Mouse (Mus musculus) midbrain, embryonic 15.5 days (tissue): ENCODE data around the gene Mrps17. TPM values are rescaled to one million over a fixed set of nuclear protein-coding genes. Genes with fewer than 3 reads are reported as not detected.
A peak's percentile ranks its signal among the peaks of the same experiment; 100 is the strongest.

Experiments used
- ATAC-seq: fragments of 200-750 bp; cut with Nextera tagmentation; replicated peaks from 2 replicates; pipeline ENCODE4 v1.8.0; 2017; ENCODE audit warnings: moderate TSS enrichment
- H3K27ac ChIP-seq: fragments of 300-500 bp; sonication (generic); 2 replicates; pipeline ENCODE4 v1.5.1; 2015; ENCODE audit warnings: mild to moderate bottlenecking, inconsistent platforms
- H3K27me3 ChIP-seq: fragments of 300-500 bp; sonication (generic); replicated peaks from 2 replicates; pipeline ENCODE4 v1.6.1; 2015; ENCODE audit warnings: inconsistent platforms
- H3K36me3 ChIP-seq: fragments of 300-500 bp; sonication (generic); replicated peaks from 2 replicates; pipeline ENCODE4 v1.6.1; 2015; ENCODE audit warnings: inconsistent platforms
- H3K4me1 ChIP-seq: fragments of 300-500 bp; sonication (generic); 2 replicates; pipeline ENCODE4 v1.6.1; 2015; ENCODE audit warnings: inconsistent platforms
- H3K4me2 ChIP-seq: fragments of 300-500 bp; sonication (generic); 2 replicates; pipeline ENCODE4 v1.6.1; 2015; ENCODE audit warnings: inconsistent platforms, mild to moderate bottlenecking, moderate library complexity
- H3K4me3 ChIP-seq: fragments of 300-500 bp; sonication (generic); 2 replicates; pipeline ENCODE4 v1.5.1; 2015; ENCODE audit warnings: mild to moderate bottlenecking, inconsistent platforms
- H3K9ac ChIP-seq: fragments of 300-500 bp; sonication (generic); 2 replicates; pipeline ENCODE4 v1.6.1; 2015; ENCODE audit warnings: mild to moderate bottlenecking, inconsistent platforms
- H3K9me3 ChIP-seq: fragments of 300-500 bp; sonication (generic); 2 replicates; pipeline ENCODE4 v1.6.1; 2016; ENCODE audit warnings: inconsistent platforms
- WGBS: fragments of 180-500 bp; shearing (Covaris S2); methylation state at CpG from one replicate; pipeline ENCODE4 v1.1.7; 2015; ENCODE audit warnings: mixed read lengths; 5-methylcytosine and 5-hydroxymethylcytosine counted together
- polyA plus RNA-seq: library from polyadenylated mRNA; unstranded; fragments of >200 nt; fragmentation: Nextera tagmentation; extraction: Ambion mirVana; gene quantifications from 2 replicates; pipeline ENCODE4 v1.2.1, GENCODE M21; 2015

The Mrps17 gene
- polyA plus RNA-seq, 1 experiment from 2014 or later = 161 TPM

- Histone ChIP-seq H3K4me3 (no peak overlapping the region), H3K4me2 (no peak overlapping the region), H3K27ac (no peak overlapping the region), H3K9ac (no peak overlapping the region), H3K9me3 (no peaks in the 10 kb centered on the region), H3K27me3 (no peaks in the 10 kb centered on the region), H3K4me1 (peaks cover 12% of the 10 kb centered on the region), H3K36me3 (peaks cover 12% of the 10 kb centered on the region; the same call in 1 of the 2 replicates)
- 88% methylated on average over 9 of the region's 9 CpGs for WGBS
- ATAC-seq = no peak
Observed at GRCm38 (mm10) chr5:129717016-129717415, 1.7 kb downstream of the Mrps17 start.

DNA sequence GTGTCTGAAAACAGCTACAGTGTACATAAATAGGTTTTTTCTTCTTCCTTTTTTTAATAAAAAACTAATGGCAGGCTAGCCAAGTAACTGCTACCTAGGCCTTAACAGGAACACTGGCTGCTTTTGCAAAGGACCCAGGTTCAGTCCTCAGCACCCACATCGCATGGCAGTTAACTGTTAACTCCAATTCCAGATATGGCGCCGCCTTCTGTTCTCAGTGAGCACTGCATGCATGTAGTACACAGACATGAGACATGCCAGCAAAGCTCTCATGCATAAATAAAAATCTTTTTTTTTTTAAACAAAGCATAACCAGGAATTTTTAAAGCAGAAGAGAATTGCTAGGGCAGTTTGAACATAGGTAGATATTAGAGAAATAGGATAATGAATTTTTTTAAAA, 4.9 kb downstream of the Mrps17 start:
- no peaks in the 10 kb centered on the region for H3K27me3 ChIP-seq
- H3K9me3 ChIP-seq = no peaks in the 10 kb centered on the region
- no peak overlapping the region for H3K9ac ChIP-seq
- no peak overlapping the region for H3K4me2 ChIP-seq
- 87% methylated on average over 3 of the region's 3 CpGs for WGBS
- no peak overlapping the region for H3K4me3 ChIP-seq
- H3K36me3 ChIP-seq = peaks cover 12% of the 10 kb centered on the region; the same call in 1 of the 2 replicates
- no peak overlapping the region for H3K27ac ChIP-seq
- ATAC-seq = no peak
- H3K4me1 ChIP-seq = peaks cover 12% of the 10 kb centered on the region

DNA sequence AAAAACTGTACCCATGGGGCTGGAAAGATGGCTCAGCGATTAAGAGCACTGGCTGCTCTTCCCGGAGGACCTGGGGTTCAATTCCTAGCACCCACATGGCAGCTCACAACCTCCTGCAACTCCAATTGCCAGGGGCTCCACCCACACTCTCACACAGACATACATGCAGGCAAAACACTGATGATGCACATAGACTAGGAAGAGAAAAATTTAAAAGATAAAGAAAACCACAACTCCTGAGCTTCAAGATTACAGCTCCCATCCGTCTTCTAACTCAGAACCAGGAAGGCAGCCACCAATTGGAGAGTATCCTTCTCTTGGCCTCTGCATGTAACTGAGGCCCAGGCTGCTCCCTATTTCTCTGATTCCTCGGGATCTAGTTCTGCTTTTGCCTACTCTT, 9.0 kb downstream of the Mrps17 start:
- ATAC-seq = no peak; the same call in 1 of the 2 replicates
- H3K4me3 ChIP-seq = peak overlapping the region; percentile 68
- no peaks in the 10 kb centered on the region for H3K9me3 ChIP-seq
- peak overlapping the region; percentile 56; the same call in 1 of the 2 replicates for H3K4me2 ChIP-seq
- H3K27ac ChIP-seq = no peak overlapping the region
- no peaks in the 10 kb centered on the region for H3K27me3 ChIP-seq
- H3K36me3 ChIP-seq = no peaks in the 10 kb centered on the region; the same call in 1 of the 2 replicates
- no peak overlapping the region for H3K9ac ChIP-seq
- peaks cover 25% of the 10 kb centered on the region for H3K4me1 ChIP-seq
- 54% methylated on average over 4 of the region's 4 CpGs for WGBS

GRCm38 (mm10) chr5:129724834-129725773, 9.8 kb downstream of the Mrps17 start, which contains the start of gene Nipsnap2:
Nipsnap2 (plus strand) TSS chr5:129725063.
- H3K27me3 ChIP-seq = no peaks in the 10 kb centered on the region

GRCm38 (mm10) chr5:129725774-129726392, 10.6 kb downstream of the Mrps17 start:
- Histone ChIP-seq H3K27me3 (no peaks in the 10 kb centered on the region), H3K4me2 (peak overlapping the region; percentile 56), H3K27ac (peak overlapping the region; percentile 91), H3K4me3 (peak overlapping the region; percentile 68), H3K9ac (peak overlapping the region; percentile 71), H3K9me3 (no peaks in the 10 kb centered on the region), H3K36me3 (no peaks in the 10 kb centered on the region), H3K4me1 (peaks cover 27% of the 10 kb centered on the region)
- no peak for ATAC-seq
- 19% methylated on average over 7 of the region's 7 CpGs for WGBS

More at GRCm38 (mm10) chr5:129724834-129725773, 9.8 kb downstream of the Mrps17 start, which contains the start of gene Nipsnap2:
- under 1% methylated on average over 89 of the region's 93 CpGs for WGBS
- no peaks in the 10 kb centered on the region for H3K9me3 ChIP-seq
- peak; percentile 93 for ATAC-seq
- H3K4me2 ChIP-seq = peak within 1 kb of the TSS; percentile 56
- H3K4me1 ChIP-seq = peaks cover 27% of the 10 kb centered on the region
- peak within 1 kb of the TSS; percentile 71 for H3K9ac ChIP-seq
- H3K27ac ChIP-seq = peak within 1 kb of the TSS; percentile 91
- peak within 1 kb of the TSS; percentile 68 for H3K4me3 ChIP-seq
- no peaks in the 10 kb centered on the region for H3K36me3 ChIP-seq

- Histone ChIP-seq H3K36me3 (no peaks in the 10 kb centered on the region), H3K4me1 (peaks cover 27% of the 10 kb centered on the region), H3K9ac (no peak overlapping the region), H3K27me3 (no peaks in the 10 kb centered on the region), H3K4me2 (no peak overlapping the region), H3K9me3 (no peaks in the 10 kb centered on the region), H3K27ac (no peak overlapping the region), H3K4me3 (no peak overlapping the region)
- no peak for ATAC-seq
- WGBS = 89% methylated on average over 3 of the region's 3 CpGs
Observed at GRCm38 (mm10) chr5:129726784-129727183, 11.5 kb downstream of the Mrps17 start.

- H3K4me1 ChIP-seq = peaks cover 27% of the 10 kb centered on the region
- H3K9me3 ChIP-seq = no peaks in the 10 kb centered on the region
- WGBS = 60% methylated on average over 11 of the region's 11 CpGs
- no peak for ATAC-seq
- no peak overlapping the region for H3K4me2 ChIP-seq
- no peaks in the 10 kb centered on the region for H3K36me3 ChIP-seq
- no peak overlapping the region for H3K27ac ChIP-seq
- no peak overlapping the region for H3K4me3 ChIP-seq
- H3K9ac ChIP-seq = no peak overlapping the region
- H3K27me3 ChIP-seq = no peaks in the 10 kb centered on the region
Observed at GRCm38 (mm10) chr5:129729286-129729685, 14.0 kb downstream of the Mrps17 start.

- Histone ChIP-seq H3K4me2 (no peak overlapping the region), H3K27ac (no peak overlapping the region), H3K27me3 (no peaks in the 10 kb centered on the region), H3K4me3 (no peak overlapping the region), H3K9me3 (no peaks in the 10 kb centered on the region), H3K4me1 (peaks cover 27% of the 10 kb centered on the region), H3K36me3 (no peaks in the 10 kb centered on the region), H3K9ac (no peak overlapping the region)
- 77% methylated on average over 11 of the region's 11 CpGs for WGBS
- ATAC-seq = no peak
Observed at GRCm38 (mm10) chr5:129730344-129730743, 15.0 kb downstream of the Mrps17 start.

GRCm38 (mm10) chr5:129731021-129731420, 15.7 kb downstream of the Mrps17 start:
- no peaks in the 10 kb centered on the region for H3K36me3 ChIP-seq
- no peak for ATAC-seq
- 82% methylated on average over 5 of the region's 5 CpGs for WGBS

GRCm38 (mm10) chr5:129740976-129741375, 25.7 kb downstream of the Mrps17 start:
- Histone ChIP-seq H3K36me3 (peaks cover 3% of the 10 kb centered on the region; the same call in 1 of the 2 replicates), H3K4me2 (no peak overlapping the region), H3K4me3 (no peak overlapping the region), H3K9me3 (no peaks in the 10 kb centered on the region), H3K27ac (no peak overlapping the region), H3K9ac (no peak overlapping the region), H3K4me1 (no peaks in the 10 kb centered on the region), H3K27me3 (no peaks in the 10 kb centered on the region)
- no peak for ATAC-seq
- 100% methylated on average over 1 of the region's 1 CpGs for WGBS

More at GRCm38 (mm10) chr5:129731021-129731420, 15.7 kb downstream of the Mrps17 start:
- Histone ChIP-seq H3K9me3 (no peaks in the 10 kb centered on the region), H3K9ac (no peak overlapping the region), H3K27ac (no peak overlapping the region), H3K27me3 (no peaks in the 10 kb centered on the region), H3K4me3 (no peak overlapping the region), H3K4me1 (peaks cover 23% of the 10 kb centered on the region), H3K4me2 (no peak overlapping the region)

DNA sequence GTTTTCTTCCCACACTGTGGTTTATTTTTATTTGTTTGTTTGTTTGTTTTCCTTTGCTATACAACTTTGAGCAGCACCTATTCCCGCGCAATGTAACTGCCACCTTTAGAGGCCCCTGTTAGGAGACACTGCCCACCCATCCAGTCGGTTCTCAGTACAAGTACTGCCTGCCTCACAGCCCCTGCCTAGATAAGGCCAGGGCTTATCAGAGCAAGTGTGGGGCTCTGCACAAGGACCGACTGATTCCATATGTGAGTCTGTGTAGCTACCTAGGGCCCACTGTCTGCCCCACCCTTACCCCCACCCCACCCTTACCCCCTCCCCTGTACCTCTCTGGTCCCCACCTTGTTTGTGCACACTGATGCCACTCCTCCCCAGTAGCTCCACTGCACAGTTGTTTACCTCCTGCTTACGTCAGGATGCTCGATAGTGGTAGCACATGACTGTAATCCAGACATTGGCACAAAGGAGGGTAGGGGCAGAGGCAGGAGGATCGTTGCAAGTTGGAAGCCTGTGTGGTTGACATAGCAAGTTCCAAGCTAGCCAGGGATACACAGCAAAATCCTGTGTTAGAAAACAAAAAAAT, 27.7 kb downstream of the Mrps17 start:
- ATAC-seq = no peak

GRCm38 (mm10) chr5:129744050-129744449, 28.8 kb downstream of the Mrps17 start:
- Histone ChIP-seq H3K4me2 (no peak overlapping the region), H3K27me3 (no peaks in the 10 kb centered on the region), H3K36me3 (peaks cover 13% of the 10 kb centered on the region), H3K4me1 (no peaks in the 10 kb centered on the region), H3K9ac (no peak overlapping the region), H3K9me3 (no peaks in the 10 kb centered on the region), H3K27ac (no peak overlapping the region), H3K4me3 (no peak overlapping the region)
- 81% methylated on average over 6 of the region's 6 CpGs for WGBS
- ATAC-seq = no peak

More for the DNA sequence above, 27.7 kb downstream of the Mrps17 start:
- Histone ChIP-seq H3K9ac (no peak overlapping the region), H3K27me3 (no peaks in the 10 kb centered on the region), H3K27ac (no peak overlapping the region), H3K4me2 (no peak overlapping the region), H3K4me1 (no peaks in the 10 kb centered on the region), H3K4me3 (no peak overlapping the region), H3K36me3 (peaks cover 8% of the 10 kb centered on the region; the same call in 1 of the 2 replicates), H3K9me3 (no peaks in the 10 kb centered on the region)
- 94% methylated on average over 7 of the region's 7 CpGs for WGBS
